Mouse (Mus musculus) liver, adult 2 months (tissue): ENCODE measurements around the gene Cd164. TPM values are rescaled to one million over a fixed set of nuclear protein-coding genes. Genes with fewer than 3 reads are reported as not detected.

Experiments used
- DNase-seq: peaks from one replicate; pipeline ENCODE4 v3.0.0-alpha.2; 2011; ENCODE audit warnings: low read depth, low spot score; ENCODE audit errors: extremely low read depth
- H3K27ac ChIP-seq: fragments of 200-500 bp; replicated peaks from 2 replicates; pipeline ENCODE4 v1.5.1; 2012; ENCODE audit warnings: low read depth, mild to moderate bottlenecking, control low read depth, inconsistent platforms, low read length; ENCODE audit not compliant: insufficient read depth
- H3K27me3 ChIP-seq: fragments of 200-500 bp; 2 replicates; pipeline ENCODE4 v1.6.1; 2012; ENCODE audit warnings: mild to moderate bottlenecking, moderate library complexity, low read length, inconsistent platforms; ENCODE audit not compliant: control insufficient read depth, insufficient read depth
- H3K36me3 ChIP-seq: fragments of 200-500 bp; 2 replicates; pipeline ENCODE4 v1.6.1; 2012; ENCODE audit warnings: low read length, inconsistent platforms; ENCODE audit not compliant: control insufficient read depth, insufficient read depth
- H3K4me1 ChIP-seq: fragments of 200-500 bp; 2 replicates; pipeline ENCODE4 v1.6.1; 2011; ENCODE audit warnings: low read length; ENCODE audit not compliant: control insufficient read depth, insufficient read depth
- H3K4me3 ChIP-seq: fragments of 200-500 bp; 2 replicates; pipeline ENCODE4 v1.5.1; 2011; ENCODE audit warnings: low read depth, mild to moderate bottlenecking, control low read depth, low read length, moderate library complexity; ENCODE audit not compliant: insufficient read depth
- H3K79me2 ChIP-seq: fragments of 200-500 bp; 2 replicates; pipeline ENCODE4 v1.6.1; 2012; ENCODE audit warnings: inconsistent platforms, mild to moderate bottlenecking, low read length, moderate library complexity; ENCODE audit not compliant: control insufficient read depth, insufficient read depth
- H3K9ac ChIP-seq: fragments of 200-500 bp; 2 replicates; pipeline ENCODE4 v1.6.1; 2012; ENCODE audit warnings: low read depth, mild to moderate bottlenecking, control low read depth, inconsistent platforms, low read length
- CTCF ChIP-seq: fragments of 200-500 bp; IDR thresholded peaks from 2 replicates; pipeline ENCODE4 v1.5.1; 2011; ENCODE audit warnings: low read depth, low read length, control low read depth
- POLR2A ChIP-seq: fragments of 200-500 bp; IDR thresholded peaks from 2 replicates; pipeline ENCODE4 v1.6.1; 2011; ENCODE audit warnings: low read length, control low read depth; ENCODE audit not compliant: insufficient read depth; ENCODE audit errors: extremely low read depth
- WGBS: fragments of 180-500 bp; shearing (Covaris S2); methylation state at CpG from one replicate; pipeline ENCODE4 v1.1.7; 2018; 5-methylcytosine and 5-hydroxymethylcytosine counted together
- polyA plus RNA-seq: library from polyadenylated mRNA; depleted of rRNA; stranded (reverse); fragments of >200 nt; gene quantifications from 2 replicates; pipeline ENCODE4 v1.2.3, GENCODE M21; 2012; rRNA removed
- total RNA-seq: library from RNA; depleted of rRNA; stranded (reverse); fragments of >200 nt; gene quantifications from 2 replicates; pipeline ENCODE4 v1.2.3, GENCODE M21; 2014; rRNA removed

Gene Cd164
- total RNA-seq: 139 and 155 TPM in 2 replicates
- 161 and 182 TPM in 2 replicates for polyA plus RNA-seq

DNA sequence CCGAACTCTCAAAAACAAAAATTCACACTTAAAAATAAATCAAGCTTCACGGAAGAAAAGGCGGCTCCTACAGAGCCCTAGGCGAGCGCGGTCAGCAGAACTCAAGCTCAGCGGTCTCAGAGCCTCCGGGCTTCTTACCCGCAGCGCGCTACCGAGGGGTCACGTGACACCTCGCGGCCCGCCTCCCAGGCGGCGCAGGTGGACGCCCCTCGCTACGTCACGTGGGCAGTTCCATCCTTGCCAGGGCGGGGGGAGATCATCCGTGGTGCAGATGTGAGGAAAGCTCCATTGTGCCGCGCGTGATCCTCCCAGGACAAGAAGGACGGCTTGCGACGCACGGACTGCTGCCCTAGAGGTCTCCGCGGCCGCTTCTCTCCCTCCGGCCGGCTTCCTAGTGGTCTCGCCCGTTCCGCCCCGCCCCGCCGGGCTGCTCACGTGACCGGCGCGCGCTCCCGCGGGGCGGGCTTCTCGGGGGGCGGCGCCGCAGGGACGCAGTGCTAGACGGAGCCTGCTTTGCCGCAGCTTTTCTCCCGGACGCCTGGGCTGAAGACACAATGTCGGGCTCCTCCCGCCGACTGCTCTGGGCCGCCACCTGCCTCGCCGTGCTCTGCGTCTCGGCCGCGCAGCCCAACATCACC is at the start of gene Cd164:
Gene Cd164, plus strand, starts transcription at position 434 of the 638 bp plus-strand sequence.
- peak within 1 kb of the TSS; percentile 91 for H3K27ac ChIP-seq
- peaks cover 7% of the 10 kb centered on the region for H3K4me1 ChIP-seq
- TF ChIP-seq CTCF (no peak), POLR2A (peak; percentile 97)
- no peaks in the 10 kb centered on the region for H3K27me3 ChIP-seq
- peaks cover 8% of the 10 kb centered on the region for H3K36me3 ChIP-seq
- DNase-seq: peak; percentile 88
- H3K9ac ChIP-seq: peak within 1 kb of the TSS; percentile 97
- peaks cover 25% of the 10 kb centered on the region; the same call in 1 of the 2 replicates for H3K79me2 ChIP-seq
- peak within 1 kb of the TSS; percentile 85 for H3K4me3 ChIP-seq
- WGBS: under 1% methylated on average over 69 of the region's 69 CpGs

DNA sequence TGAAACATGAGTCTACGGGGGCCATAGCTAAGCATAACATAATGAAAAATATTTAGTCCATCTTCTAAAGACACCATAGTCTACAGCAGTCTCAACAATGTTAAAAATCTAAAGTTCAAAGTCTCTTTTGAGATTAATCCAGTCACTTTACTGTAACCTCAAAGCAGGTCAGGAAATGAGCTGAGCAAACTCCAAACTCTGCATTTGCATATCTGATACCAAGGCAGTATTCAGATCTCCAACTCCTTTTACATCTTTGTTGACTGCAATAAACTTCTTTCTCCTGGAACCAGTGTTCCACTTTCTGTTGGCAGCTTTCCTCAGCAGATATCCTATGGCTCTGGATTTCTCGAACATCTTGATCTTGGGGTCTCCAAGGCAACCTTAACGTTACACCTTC is 48.5 kb upstream of the Cd164 start:
- Histone ChIP-seq H3K4me3 (no peak overlapping the region), H3K4me1 (peaks cover 2% of the 10 kb centered on the region; the same call in 1 of the 2 replicates), H3K36me3 (no peaks in the 10 kb centered on the region; the same call in 1 of the 2 replicates), H3K9ac (no peak overlapping the region), H3K27ac (no peak overlapping the region), H3K27me3 (no peaks in the 10 kb centered on the region), H3K79me2 (no peaks in the 10 kb centered on the region)
- DNase-seq: peak; percentile 28
- TF ChIP-seq POLR2A (no peak), CTCF (no peak)
- whole genome bisulfite sequencing: 95% methylated on average over 3 of the region's 3 CpGs

DNA sequence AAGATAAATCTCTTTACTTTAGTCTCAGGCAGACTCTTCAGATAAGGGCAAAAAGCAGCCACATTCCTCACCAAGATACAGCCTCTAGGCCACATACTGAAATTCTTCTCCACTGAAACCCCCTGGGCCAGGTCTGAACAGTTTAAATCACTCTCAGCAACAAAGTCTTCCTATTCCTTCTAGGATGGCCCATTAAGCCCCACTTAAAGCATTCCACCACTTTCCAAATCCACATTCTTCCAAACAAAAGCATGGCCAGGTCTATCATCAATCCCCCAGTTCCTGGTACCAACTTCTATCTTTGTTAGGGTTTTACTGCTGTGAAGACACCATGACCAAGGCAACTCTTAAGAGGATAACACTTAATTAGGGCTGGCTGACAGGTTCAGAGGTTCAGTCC is 46.7 kb upstream of the Cd164 start:
- Histone ChIP-seq H3K79me2 (no peaks in the 10 kb centered on the region), H3K4me1 (peaks cover 2% of the 10 kb centered on the region; the same call in 1 of the 2 replicates), H3K36me3 (no peaks in the 10 kb centered on the region), H3K4me3 (no peak overlapping the region), H3K27me3 (no peaks in the 10 kb centered on the region), H3K9ac (no peak overlapping the region), H3K27ac (no peak overlapping the region)
- no peak for DNase-seq
- no peak for TF ChIP-seq POLR2A
- TF ChIP-seq CTCF: no peak

DNA sequence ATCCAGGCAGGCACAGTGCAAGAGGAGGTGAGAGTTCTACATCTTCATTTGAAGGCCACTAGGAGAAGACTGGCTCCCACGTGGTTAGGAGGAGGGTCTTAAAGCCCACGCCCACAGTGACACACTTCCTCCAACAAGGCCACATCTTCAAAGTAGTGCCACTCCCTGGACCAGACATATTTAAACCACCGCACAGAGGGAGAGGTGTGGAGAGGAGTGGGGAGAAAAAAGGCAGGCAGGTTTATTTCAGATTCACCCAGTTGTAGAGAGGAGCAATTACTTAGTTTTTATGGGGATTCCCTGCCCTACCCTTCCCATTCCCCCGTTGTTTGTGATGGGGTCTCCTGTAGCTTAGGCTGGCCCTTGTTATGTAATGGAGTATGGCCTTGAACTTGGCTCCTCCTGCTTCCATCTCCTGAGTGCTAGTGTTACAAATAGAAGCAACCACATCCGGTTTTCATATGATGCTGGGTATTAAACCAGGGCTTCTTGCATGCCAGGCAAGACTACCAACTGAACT is 46.2 kb upstream of the Cd164 start:
- TF ChIP-seq POLR2A: no peak
- no peak for TF ChIP-seq CTCF
- Histone ChIP-seq H3K9ac (no peak overlapping the region), H3K79me2 (no peaks in the 10 kb centered on the region), H3K27me3 (no peaks in the 10 kb centered on the region), H3K27ac (no peak overlapping the region), H3K36me3 (no peaks in the 10 kb centered on the region), H3K4me1 (peaks cover 2% of the 10 kb centered on the region; the same call in 1 of the 2 replicates), H3K4me3 (no peak overlapping the region)
- no peak for DNase-seq
- 82% methylated on average over 5 of the region's 5 CpGs for WGBS

DNA sequence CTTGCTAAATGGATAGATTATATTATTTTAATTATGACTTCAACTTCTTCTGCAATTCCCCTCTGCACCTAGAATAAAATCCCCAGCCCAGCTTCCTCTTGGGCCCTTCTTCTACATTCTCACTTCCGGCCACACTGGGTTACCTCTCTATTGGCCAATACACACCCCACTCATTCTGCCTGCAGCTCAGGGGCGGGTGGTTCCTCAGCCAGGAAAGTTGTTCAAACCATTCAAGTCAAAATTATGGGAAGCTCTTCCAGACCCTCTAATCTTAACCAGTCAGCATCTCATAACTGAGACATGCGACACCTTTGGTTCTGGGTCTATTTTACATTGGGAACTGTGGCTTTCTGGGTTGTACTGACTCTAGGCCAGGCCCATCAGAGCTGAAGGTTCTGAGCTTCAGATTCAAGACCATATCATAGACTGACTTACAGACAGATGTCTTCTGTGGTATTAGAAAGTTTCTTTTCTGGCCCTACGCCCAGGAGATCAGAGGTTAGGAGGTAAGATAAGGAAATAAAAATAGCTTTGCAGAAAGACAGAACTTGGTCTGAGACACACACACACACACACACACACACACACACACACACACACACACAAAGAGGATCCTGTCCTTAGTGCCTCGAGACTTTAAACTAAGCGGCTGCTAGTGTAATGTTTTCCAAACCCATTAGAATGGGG is 45.3 kb upstream of the Cd164 start:
- Histone ChIP-seq H3K79me2 (no peaks in the 10 kb centered on the region), H3K4me1 (peaks cover 2% of the 10 kb centered on the region; the same call in 1 of the 2 replicates), H3K36me3 (no peaks in the 10 kb centered on the region), H3K4me3 (no peak overlapping the region), H3K27ac (no peak overlapping the region), H3K27me3 (no peaks in the 10 kb centered on the region), H3K9ac (no peak overlapping the region)
- TF ChIP-seq POLR2A: no peak
- no peak for TF ChIP-seq CTCF
- DNase-seq: no peak
- 63% methylated on average over 6 of the region's 6 CpGs for WGBS
